Mouse (Mus musculus) G1E (cell line): ENCODE data around the gene Cep68.

ENCODE experiments used
- CTCF ChIP-seq: IDR thresholded peaks from 2 replicates; pipeline ENCODE4 v1.5.1; 2012; ENCODE audit warnings: low read depth, low read length, inconsistent platforms, mixed read lengths
- GATA1 ChIP-seq: IDR thresholded peaks from 2 replicates; pipeline ENCODE4 v1.6.1; 2012; ENCODE audit warnings: borderline replicate concordance, low read length, inconsistent platforms, mixed read lengths
- POLR2AphosphoS5 ChIP-seq: IDR thresholded peaks from 2 replicates; pipeline ENCODE4 v1.6.1; 2012; ENCODE audit warnings: low read depth, low read length, inconsistent platforms; ENCODE audit not compliant: insufficient replicate concordance
- TAL1 ChIP-seq: conservative IDR thresholded peaks from 2 replicates; pipeline ENCODE4 v1.6.1; 2012; ENCODE audit warnings: low read depth, low read length, inconsistent platforms, mixed read lengths

DNA sequence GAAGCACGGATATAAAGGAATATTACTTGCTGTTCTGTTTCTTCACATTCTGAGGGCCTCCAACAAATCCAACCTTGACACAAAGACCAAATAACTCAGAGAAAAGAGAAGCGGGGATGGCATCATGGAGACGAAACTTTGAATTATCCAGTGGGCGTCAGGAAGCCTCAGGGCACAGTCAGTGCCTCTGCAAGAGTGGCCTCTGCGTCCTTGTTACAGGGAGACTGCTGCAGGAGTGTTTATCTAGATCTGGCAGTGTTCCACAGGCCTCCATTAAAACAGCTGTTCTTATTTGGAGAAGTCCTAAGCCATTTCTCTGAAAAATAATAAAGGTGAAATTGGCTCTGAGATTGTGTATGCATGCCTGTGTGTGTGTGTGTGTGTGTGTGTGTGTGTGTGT lies 31.8 kb upstream of the Cep68 start:
- TF ChIP-seq CTCF (no peak), TAL1 (no peak), GATA1 (no peak), POLR2AphosphoS5 (no peak)
